Mouse (Mus musculus) E14TG2a.4 (cell line): ENCODE data around the gene Alg14.

Experiments used
- CTCF ChIP-seq: conservative IDR thresholded peaks from 2 replicates; pipeline ENCODE4 v1.5.1; 2014; ENCODE audit warnings: low read length
- NANOG ChIP-seq: IDR thresholded peaks from 2 replicates; pipeline ENCODE4 v1.6.1; 2014; ENCODE audit warnings: borderline replicate concordance, low read length, mixed read lengths
- POU5F1 ChIP-seq: IDR thresholded peaks from 2 replicates; pipeline ENCODE4 v1.6.1; 2014; ENCODE audit warnings: low read length, borderline replicate concordance

- TF ChIP-seq CTCF (no peak), NANOG (no peak), POU5F1 (no peak)
Measured at GRCm38 (mm10) chr3:121405101-121405500, 113.5 kb downstream of the Alg14 start.
